8 mouse cellular contexts compared by ENCODE assay signal in the genomic region with DNA sequence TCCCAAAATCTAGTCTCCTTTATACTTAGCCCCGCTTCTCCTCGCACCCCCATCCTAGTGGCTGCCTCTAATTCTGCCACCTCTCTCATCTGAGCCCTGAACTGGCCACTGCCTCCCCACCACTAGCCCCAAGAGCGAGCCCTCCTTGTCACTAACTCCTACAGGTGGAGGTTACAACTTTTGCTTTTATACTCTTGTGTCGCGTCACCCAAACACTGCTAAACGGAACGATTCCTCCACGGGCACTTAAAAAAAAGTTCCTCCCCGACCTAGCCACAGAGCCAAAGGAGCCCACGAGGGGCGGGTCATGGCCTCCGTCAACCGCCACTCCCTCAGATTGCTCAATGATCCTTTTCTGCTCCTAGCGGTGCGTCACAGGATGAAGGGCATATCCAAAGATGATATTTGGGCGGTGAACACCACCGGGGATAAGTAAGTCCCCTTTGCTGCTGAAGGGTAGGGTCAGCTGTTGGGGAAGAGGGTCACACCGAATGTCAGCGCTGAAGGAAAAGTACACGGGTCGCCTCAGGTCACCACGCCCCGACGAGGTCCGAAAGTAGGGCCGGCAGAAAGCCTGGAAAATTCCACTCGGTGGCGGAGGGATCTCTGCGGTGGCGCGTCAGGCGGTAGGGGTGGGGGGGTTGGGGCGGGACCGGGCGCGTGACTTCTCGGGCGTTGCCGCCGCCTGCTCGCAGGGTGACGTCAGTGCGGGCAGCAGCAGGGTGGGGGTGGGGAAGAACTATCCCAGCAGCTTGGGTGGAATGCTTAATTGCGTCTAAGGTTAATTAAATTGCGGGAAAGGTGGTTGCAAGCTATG. TPM values are rescaled to one million over a fixed set of nuclear protein-coding genes. Genes with fewer than 3 reads are reported as not detected.
DNase-seq lines count a peak whose midpoint lies in the region; ATAC-seq lines count a peak whose summit lies in the region.

No protein-coding gene starts in this region.

- WGBS in hindbrain, embryonic 13.5 days = 6% methylated on average over 45 of the region's 45 CpGs

- H3K36me3 ChIP-seq in hindbrain, embryonic 13.5 days = no peaks in the 10 kb centered on the region

- peak; percentile 52 for ATAC-seq in hindbrain, embryonic 13.5 days (ENCODE audit: low FRiP score)

- no peaks in the 10 kb centered on the region for H3K27me3 ChIP-seq in hindbrain, embryonic 13.5 days

- H3K4me3 ChIP-seq in hindbrain, embryonic 13.5 days = peak overlapping the region; percentile 36

- peaks cover 91% of the 10 kb centered on the region for H3K4me1 ChIP-seq in hindbrain, embryonic 13.5 days (replicated peaks)

- peak overlapping the region; percentile 66 for H3K4me2 ChIP-seq in hindbrain, embryonic 13.5 days

- H3K9me3 ChIP-seq in hindbrain, embryonic 13.5 days = no peaks in the 10 kb centered on the region

- DNase-seq in MEL-GATA-1-ER (ENCODE audit: extremely low read depth, low read depth) = peak; percentile 72
- peak; percentile 93 for DNase-seq in cerebellum, adult 8-10 months
- DNase-seq in frontal cortex, postnatal 10 days (ENCODE audit: low spot score in 2 of 2) = peak; percentile 85 to 92
- peak; percentile 83 to 85 for DNase-seq in layer of hippocampus, postnatal 25 days (ENCODE audit: extremely low spot score in 1 of 2, low spot score in 1 of 2)
- DNase-seq in lung, postnatal 25 days (ENCODE audit: low spot score) = peak; percentile 97
- DNase-seq in retina, embryonic 14.5 days (ENCODE audit: low spot score) = peak; percentile 95
- DNase-seq in thymus, postnatal 4 days = peak; percentile 96

- peak overlapping the region; percentile 72 for H3K9ac ChIP-seq in hindbrain, embryonic 13.5 days

- peak overlapping the region; percentile 98 for H3K27ac ChIP-seq in hindbrain, embryonic 13.5 days

RNA-seq across cellular contexts. Expression of gene Frmd8, which starts 29.5 kb away (rescaled TPM):
- polyA plus RNA-seq in hindbrain, embryonic 13.5 days (2015; fragmentation: Nextera tagmentation; extraction: Ambion mirVana) = 17.5 and 19.3 TPM in 2 replicates
- 10 to 100 TPM; 15.6 to 15.8 TPM for total RNA-seq in layer of hippocampus, postnatal 25 days (2021)

RNA-seq across cellular contexts. Expression of gene Slc25a45, which starts 32.1 kb away (rescaled TPM):
- polyA plus RNA-seq in hindbrain, embryonic 13.5 days (2015; fragmentation: Nextera tagmentation; extraction: Ambion mirVana) = 2.6 and 2.8 TPM in 2 replicates
- total RNA-seq in layer of hippocampus, postnatal 25 days (2021) = 1 to 10 TPM; 3.1 to 3.4 TPM

RNA-seq across cellular contexts. Expression of gene Tigd3, which starts 48.4 kb away (rescaled TPM):
- 15.2 and 15.9 TPM in 2 replicates for polyA plus RNA-seq in hindbrain, embryonic 13.5 days (2015; fragmentation: Nextera tagmentation; extraction: Ambion mirVana)
- 1 to 10 TPM; 3.4 TPM for total RNA-seq in layer of hippocampus, postnatal 25 days (2021)

Comparison
In these comparisons a context has a peak if more than half of its experiments do, and no peak if none do; other contexts are left out.
1. Peak in every context shown above with its lines: DNase-seq, ATAC-seq, H3K4me3 ChIP-seq and H3K27ac ChIP-seq.